Mouse (Mus musculus) midbrain, embryonic 13.5 days (tissue): Measurements from ENCODE around the gene Rpgr. TPM values are rescaled to one million over a fixed set of nuclear protein-coding genes. Genes with fewer than 3 reads are reported as not detected.
A peak's percentile ranks its signal among the peaks of the same experiment; 100 is the strongest.

Source experiments
- ATAC-seq: fragments of 200-750 bp; cut with Nextera tagmentation; 2 replicates; pipeline ENCODE4 v1.8.0; 2017; ENCODE audit warnings: mild to moderate bottlenecking, moderate TSS enrichment, moderate library complexity
- H3K27ac ChIP-seq: fragments of 300-500 bp; sonication (generic); 2 replicates; pipeline ENCODE4 v1.5.1; 2015; ENCODE audit warnings: inconsistent platforms, mild to moderate bottlenecking, moderate library complexity
- H3K27me3 ChIP-seq: fragments of 300-500 bp; sonication (generic); 2 replicates; pipeline ENCODE4 v1.6.1; 2015; ENCODE audit warnings: mild to moderate bottlenecking, inconsistent platforms
- H3K36me3 ChIP-seq: fragments of 300-500 bp; sonication (generic); 2 replicates; pipeline ENCODE4 v1.6.1; 2015; ENCODE audit warnings: mild to moderate bottlenecking, inconsistent platforms
- H3K4me1 ChIP-seq: fragments of 300-500 bp; sonication (generic); replicated peaks from 2 replicates; pipeline ENCODE4 v1.6.1; 2015; ENCODE audit warnings: inconsistent platforms
- H3K4me2 ChIP-seq: fragments of 300-500 bp; sonication (generic); replicated peaks from 2 replicates; pipeline ENCODE4 v1.6.1; 2015; ENCODE audit warnings: moderate library complexity, mild to moderate bottlenecking, inconsistent platforms
- H3K4me3 ChIP-seq: fragments of 300-500 bp; sonication (generic); replicated peaks from 2 replicates; pipeline ENCODE4 v1.5.1; 2015; ENCODE audit warnings: mild to moderate bottlenecking, inconsistent platforms
- H3K9ac ChIP-seq: fragments of 300-500 bp; sonication (generic); replicated peaks from 2 replicates; pipeline ENCODE4 v1.6.1; 2015; ENCODE audit warnings: mild to moderate bottlenecking, inconsistent platforms
- H3K9me3 ChIP-seq: fragments of 300-500 bp; sonication (generic); 2 replicates; pipeline ENCODE4 v1.6.1; 2016; ENCODE audit warnings: mild to moderate bottlenecking, inconsistent platforms
- WGBS: fragments of 180-500 bp; shearing (Covaris S2); methylation state at CpG from one replicate; pipeline ENCODE4 v1.1.7; 2015; 5-methylcytosine and 5-hydroxymethylcytosine counted together
- polyA plus RNA-seq: library from polyadenylated mRNA; unstranded; fragments of >200 nt; fragmentation: Nextera tagmentation; extraction: Ambion mirVana; gene quantifications from 2 replicates; pipeline ENCODE4 v1.2.1, GENCODE M21; 2015

The Rpgr gene
- polyA plus RNA-seq, 1 experiment from 2014 or later, result 49.2 TPM

GRCm38 (mm10) chrX:10070689-10071088 is 146.0 kb downstream of the Rpgr start:
- H3K4me1 ChIP-seq, result no peaks in the 10 kb centered on the region
- no peak overlapping the region for H3K27ac ChIP-seq
- ATAC-seq, result peak; percentile 62; the same call in 1 of the 2 replicates
- 23% methylated on average over 6 of the region's 6 CpGs for whole genome bisulfite sequencing
- H3K27me3 ChIP-seq, result no peaks in the 10 kb centered on the region
- H3K4me3 ChIP-seq, result no peak overlapping the region
- H3K4me2 ChIP-seq, result no peak overlapping the region
- H3K36me3 ChIP-seq, result no peaks in the 10 kb centered on the region
- no peak overlapping the region for H3K9ac ChIP-seq
- H3K9me3 ChIP-seq, result no peaks in the 10 kb centered on the region

- H3K36me3 ChIP-seq, result no peaks in the 10 kb centered on the region
- H3K9me3 ChIP-seq, result no peaks in the 10 kb centered on the region
- WGBS, result 63% methylated on average over 4 of the region's 4 CpGs
- no peak overlapping the region for H3K27ac ChIP-seq
- H3K4me3 ChIP-seq, result no peak overlapping the region
- H3K4me2 ChIP-seq, result no peak overlapping the region
- H3K27me3 ChIP-seq, result no peaks in the 10 kb centered on the region
- no peak for ATAC-seq
- H3K4me1 ChIP-seq, result no peaks in the 10 kb centered on the region
- H3K9ac ChIP-seq, result no peak overlapping the region
Observed at GRCm38 (mm10) chrX:10069405-10069804, 147.3 kb downstream of the Rpgr start.

GRCm38 (mm10) chrX:10063781-10064180 is 152.9 kb downstream of the Rpgr start:
- Histone ChIP-seq H3K4me1 (peaks cover 4% of the 10 kb centered on the region; the same call in 1 of the 2 replicates), H3K4me2 (no peak overlapping the region), H3K9ac (no peak overlapping the region), H3K27me3 (no peaks in the 10 kb centered on the region), H3K27ac (no peak overlapping the region), H3K9me3 (no peaks in the 10 kb centered on the region), H3K36me3 (no peaks in the 10 kb centered on the region), H3K4me3 (no peak overlapping the region)
- ATAC-seq, result no peak
- WGBS, result 80% methylated on average over 1 of the region's 1 CpGs

- H3K4me2 ChIP-seq, result no peak overlapping the region
- no peaks in the 10 kb centered on the region for H3K36me3 ChIP-seq
- ATAC-seq, result no peak
- no peaks in the 10 kb centered on the region for H3K27me3 ChIP-seq
- H3K9me3 ChIP-seq, result no peaks in the 10 kb centered on the region
- no peak overlapping the region for H3K9ac ChIP-seq
- H3K4me3 ChIP-seq, result no peak overlapping the region
- H3K27ac ChIP-seq, result no peak overlapping the region
- peaks cover 4% of the 10 kb centered on the region; the same call in 1 of the 2 replicates for H3K4me1 ChIP-seq
- WGBS, result 89% methylated on average over 2 of the region's 2 CpGs
Observed at GRCm38 (mm10) chrX:10063361-10063760, 153.4 kb downstream of the Rpgr start.

- 69% methylated on average over 4 of the region's 4 CpGs for WGBS
- no peaks in the 10 kb centered on the region for H3K9me3 ChIP-seq
Observed at GRCm38 (mm10) chrX:10062201-10062600, 154.5 kb downstream of the Rpgr start.

GRCm38 (mm10) chrX:10034666-10035065 is 182.1 kb downstream of the Rpgr start:
- Histone ChIP-seq H3K9ac (no peak overlapping the region), H3K9me3 (no peaks in the 10 kb centered on the region), H3K4me3 (no peak overlapping the region), H3K4me2 (no peak overlapping the region), H3K36me3 (no peaks in the 10 kb centered on the region), H3K27ac (no peak overlapping the region), H3K4me1 (no peaks in the 10 kb centered on the region), H3K27me3 (no peaks in the 10 kb centered on the region)
- ATAC-seq, result no peak

More at GRCm38 (mm10) chrX:10062201-10062600, 154.5 kb downstream of the Rpgr start:
- H3K4me3 ChIP-seq, result no peak overlapping the region
- no peak overlapping the region for H3K4me2 ChIP-seq
- no peak for ATAC-seq
- no peaks in the 10 kb centered on the region for H3K27me3 ChIP-seq
- peaks cover 4% of the 10 kb centered on the region; the same call in 1 of the 2 replicates for H3K4me1 ChIP-seq
- no peaks in the 10 kb centered on the region for H3K36me3 ChIP-seq
- no peak overlapping the region for H3K27ac ChIP-seq
- H3K9ac ChIP-seq, result no peak overlapping the region

Other genes starting within 250 kb of the Rpgr start
- gene Srpx, start 99.2 kb downstream of the Rpgr start, polyA plus RNA-seq, result 2.1 and 2.2 TPM in 2 replicates
- gene Otc, start 35.4 kb upstream of the Rpgr start, polyA plus RNA-seq, result not detected in 2 replicates